Mouse (Mus musculus): ENCODE results near the gene Nadk.

- TF ChIP-seq CTCF (conservative IDR thresholded peaks at IDR 0.05; ENCODE audit: low read length) = no peak
- no peak for TF ChIP-seq POU5F1 (IDR thresholded peaks at IDR 0.05; ENCODE audit: borderline replicate concordance, low read length)
Observed at GRCm38 (mm10) chr4:155573155-155573554, 11.0 kb downstream of the Nadk start.

Measured in E14TG2a.4 (cell line).